Mouse (Mus musculus): ENCODE data around the gene Lenep. TPM values are rescaled to one million over a fixed set of nuclear protein-coding genes. Genes with fewer than 3 reads are reported as not detected.

Gene Lenep
- total RNA-seq, 2 experiments from 2014 or later, result 0.30 TPM; not detected in 1

GRCm38 (mm10) chr3:89379388-89380131 is 23.0 kb downstream of the Lenep start:
- peak in 1 of 2 experiments; percentile 33 for DNase-seq (ENCODE audit: low spot score in 2 of 2)

GRCm38 (mm10) chr3:89378394-89379067 is 24.1 kb downstream of the Lenep start:
- DNase-seq (ENCODE audit: low spot score in 2 of 2), result peak; percentile 74 to 82

DNA sequence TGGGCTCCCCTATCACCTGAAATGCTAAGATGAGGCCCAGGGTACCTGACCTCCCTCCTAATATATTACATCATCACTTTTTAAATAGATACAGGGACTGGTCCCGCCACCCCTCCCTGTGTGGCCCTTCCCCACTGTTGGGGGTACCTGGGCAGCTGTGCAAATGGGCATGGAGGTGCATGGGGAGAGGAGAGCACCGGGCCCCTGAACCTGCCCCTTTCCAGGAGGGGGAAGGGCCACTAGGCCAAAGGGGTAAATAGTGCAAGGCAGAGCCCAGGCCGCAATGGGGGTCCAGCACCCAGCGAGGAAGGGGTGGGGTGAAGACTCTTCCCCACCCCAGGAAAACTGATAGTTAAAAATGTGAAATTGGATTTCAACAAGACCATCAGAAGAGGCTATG is 24.8 kb downstream of the Lenep start:
- no peak for DNase-seq (ENCODE audit: low spot score in 2 of 2)

GRCm38 (mm10) chr3:89373581-89374231 is 28.9 kb downstream of the Lenep start:
- DNase-seq (ENCODE audit: low spot score in 2 of 2), result no peak

DNA sequence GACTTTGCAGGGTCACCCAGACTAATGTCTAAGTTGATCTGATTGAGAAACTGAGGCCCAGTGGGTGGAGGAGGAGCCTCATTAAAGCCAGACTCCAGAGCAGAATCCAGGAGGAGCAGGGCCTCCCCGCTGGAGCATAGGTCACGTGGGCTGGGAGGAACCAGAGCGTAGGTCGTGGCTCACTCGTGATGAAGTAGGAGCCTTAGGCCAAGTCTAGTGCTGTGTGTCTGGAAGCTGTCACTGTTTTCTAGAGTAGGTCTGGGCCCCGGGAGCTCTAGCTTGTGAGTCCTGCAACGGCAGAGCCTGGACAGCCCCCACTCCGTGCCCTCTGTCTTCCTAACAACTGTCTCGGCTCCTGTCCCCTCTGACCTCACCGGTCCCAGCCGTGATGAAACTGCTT is 35.3 kb downstream of the Lenep start:
- no peak for DNase-seq (ENCODE audit: low spot score in 2 of 2)

- DNase-seq (ENCODE audit: low spot score in 2 of 2), result no peak
These were observed 36.8 kb downstream of the Lenep start for GRCm38 (mm10) chr3:89365486-89366414.

GRCm38 (mm10) chr3:89365153-89365485 is 37.5 kb downstream of the Lenep start, which contains the start of gene Dcst1:
Gene Dcst1, minus strand, starts transcription at chr3:89365253.
- no peak for DNase-seq (ENCODE audit: low spot score in 2 of 2)

GRCm38 (mm10) chr3:89364631-89365030 is 38.0 kb downstream of the Lenep start:
- no peak for DNase-seq (ENCODE audit: low spot score in 2 of 2)

- DNase-seq (ENCODE audit: low spot score in 2 of 2), result no peak
These were observed 40.9 kb downstream of the Lenep start, which contains the start of gene Dcst2 for GRCm38 (mm10) chr3:89361675-89362074. Gene Dcst2, plus strand, starts transcription at chr3:89361975.

- no peak for DNase-seq (ENCODE audit: low spot score in 2 of 2)
These were observed 42.4 kb downstream of the Lenep start for GRCm38 (mm10) chr3:89360237-89360636.

GRCm38 (mm10) chr3:89359630-89360029 is 43.0 kb downstream of the Lenep start:
- DNase-seq (ENCODE audit: low spot score in 2 of 2), result no peak

DNA sequence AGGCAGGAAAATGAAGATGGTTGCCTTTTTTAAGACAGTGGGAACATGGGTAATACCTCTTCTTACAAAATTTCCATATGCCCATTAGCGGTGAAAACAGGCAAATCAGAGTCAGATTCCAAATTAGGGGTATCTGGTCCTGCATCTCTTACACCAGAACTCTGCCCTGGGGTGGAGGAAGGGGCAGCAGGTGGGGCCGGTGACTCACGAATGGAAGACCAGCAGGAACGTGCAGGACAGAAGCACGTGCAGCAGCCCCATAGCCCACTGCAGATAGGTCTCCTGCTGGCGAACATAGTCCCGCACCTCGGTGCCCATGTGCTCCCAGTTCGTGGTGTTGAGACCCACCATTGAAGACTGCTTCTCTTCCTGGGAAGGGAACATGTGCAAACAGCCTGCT is 46.6 kb downstream of the Lenep start:
- DNase-seq (ENCODE audit: low spot score in 2 of 2), result no peak

DNA sequence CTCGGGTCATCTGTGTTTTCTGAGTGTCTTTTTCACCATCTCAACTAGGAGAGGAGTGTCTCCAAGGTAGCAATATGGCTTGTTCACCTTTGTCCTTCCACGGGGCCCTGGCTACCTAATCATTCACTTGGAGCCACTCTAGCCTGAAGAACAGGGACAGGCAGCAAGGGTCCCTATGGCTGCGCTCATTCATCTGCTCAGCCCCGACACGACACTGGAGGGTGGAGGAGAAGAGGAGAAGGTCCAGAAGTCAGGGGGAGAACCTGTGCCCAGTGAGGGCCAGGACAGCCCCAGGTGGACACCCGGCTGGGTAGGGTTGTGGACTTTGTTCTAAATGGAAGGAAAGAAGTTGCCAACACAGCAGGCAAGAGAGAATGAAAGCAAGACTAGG is 47.1 kb downstream of the Lenep start:
- no peak for DNase-seq (ENCODE audit: low spot score in 2 of 2)

DNA sequence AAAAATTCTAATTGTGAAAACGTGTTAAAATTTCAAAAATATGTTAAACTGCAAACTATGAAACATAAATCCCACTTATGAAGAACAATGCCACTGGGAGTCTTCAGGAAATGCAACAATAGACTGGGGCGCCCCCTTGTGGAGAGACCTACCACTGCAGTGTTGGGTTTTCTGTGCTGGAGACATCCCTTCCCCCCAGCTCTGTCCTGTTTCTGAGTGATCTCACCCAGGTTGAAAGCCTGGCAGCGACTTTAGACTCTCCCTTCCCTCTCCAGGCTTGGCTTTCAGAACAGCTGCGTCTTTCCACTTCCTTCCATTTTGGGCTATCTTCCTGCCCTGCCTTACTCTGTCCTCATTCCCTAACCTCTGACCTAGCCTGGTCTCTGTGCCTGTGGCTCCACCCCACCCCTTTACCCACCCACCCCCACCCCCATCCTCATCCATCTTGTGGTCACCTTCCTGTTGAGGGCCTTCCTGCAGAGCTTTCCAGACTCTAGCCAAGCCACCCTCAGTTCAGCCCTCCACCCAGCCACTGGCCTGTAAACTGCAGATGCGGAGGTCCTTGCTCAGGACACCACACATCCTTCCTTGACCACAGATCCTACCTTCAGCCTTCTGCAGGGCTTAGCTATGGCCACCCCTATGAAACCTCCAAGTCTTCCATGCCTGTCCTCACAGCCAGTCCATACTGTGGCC is 47.6 kb downstream of the Lenep start:
- peak; percentile 90 to 94 for DNase-seq (ENCODE audit: low spot score in 2 of 2)

GRCm38 (mm10) chr3:89351271-89351670 is 51.3 kb downstream of the Lenep start:
- DNase-seq (ENCODE audit: low spot score in 2 of 2), result no peak

Other genes starting within 250 kb of the Lenep start
- 1 to 10 TPM; 2.6 to 7.7 TPM for gene Hcn3, start 242.6 kb downstream of the Lenep start, total RNA-seq (2021)
- gene Clk2, start 238.0 kb downstream of the Lenep start, total RNA-seq (2021), result 10 to 100 TPM; 45.3 to 64.8 TPM
- gene Scamp3, start 225.3 kb downstream of the Lenep start, total RNA-seq (2021), result 10 to 100 TPM; 72.1 to 87.0 TPM
- gene Fam189b, start 219.7 kb downstream of the Lenep start, total RNA-seq (2021), result 10 to 100 TPM; 15.4 to 16.2 TPM
- gene Gba, start 199.9 kb downstream of the Lenep start, total RNA-seq (2021), result 10 to 100 TPM; 57.1 to 61.9 TPM
- 10 to 100 TPM in 1 of 2 experiments, 1 to 10 TPM in 1; 7.9 to 14.5 TPM for gene Thbs3, start 187.6 kb downstream of the Lenep start, total RNA-seq (2021)
- 100 to 1,000 TPM; 141 to 148 TPM for gene Mtx1, start 175.7 kb downstream of the Lenep start, total RNA-seq (2021)
- gene Muc1, start 173.7 kb downstream of the Lenep start, total RNA-seq (2021), result under 1 TPM; 0.23 to 0.35 TPM
- gene Krtcap2, start 156.8 kb downstream of the Lenep start, total RNA-seq (2021), result 100 to 1,000 TPM; 108 to 123 TPM
- gene Trim46, start 156.5 kb downstream of the Lenep start, total RNA-seq (2021), result 1 to 10 TPM; 1.7 to 2.9 TPM
- gene Dpm3, start 143.4 kb downstream of the Lenep start, total RNA-seq (2021), result 100 to 1,000 TPM; 119 to 122 TPM
- 10 to 100 TPM; 40.9 to 52.4 TPM for gene Slc50a1, start 132.2 kb downstream of the Lenep start, total RNA-seq (2021)
- 10 to 100 TPM; 12.2 to 12.6 TPM for gene Efna1, start 121.7 kb downstream of the Lenep start, total RNA-seq (2021)
- gene Efna3, start 79.8 kb downstream of the Lenep start, total RNA-seq (2021), result under 1 TPM in 1 of 2 experiments, not detected in 1; 0.42 TPM
- 1 to 10 TPM in 1 of 2 experiments, under 1 TPM in 1; 0.43 to 1.1 TPM for gene Efna4, start 64.8 kb downstream of the Lenep start, total RNA-seq (2021)
- gene Adam15, start 52.8 kb downstream of the Lenep start, total RNA-seq (2021), result 10 to 100 TPM; 56.3 to 87.6 TPM
- gene Dcst2, start 40.8 kb downstream of the Lenep start, total RNA-seq (2021), result under 1 TPM; 0.80 to 0.93 TPM
- gene Dcst1, start 37.5 kb downstream of the Lenep start, total RNA-seq (2021), result 1 to 10 TPM in 1 of 2 experiments, under 1 TPM in 1; 0.46 to 1.4 TPM
- gene Zbtb7b, start 8.0 kb downstream of the Lenep start, total RNA-seq (2021), result 100 to 1,000 TPM in 1 of 2 experiments, 10 to 100 TPM in 1; 89.7 to 101 TPM
- 10 to 100 TPM; 28.6 to 37.6 TPM for gene Flad1, start 9.1 kb upstream of the Lenep start, total RNA-seq (2021)
- 10 to 100 TPM; 14.3 to 19.6 TPM for gene Cks1b, start 15.6 kb upstream of the Lenep start, total RNA-seq (2021)
- gene Shc1, start 15.7 kb upstream of the Lenep start, total RNA-seq (2021), result 10 to 100 TPM; 75.5 to 87.1 TPM
- 10 to 100 TPM; 40.7 to 40.9 TPM for gene Pygo2, start 27.4 kb upstream of the Lenep start, total RNA-seq (2021)
- gene Pbxip1, start 33.9 kb upstream of the Lenep start, total RNA-seq (2021), result 10 to 100 TPM; 53.2 to 57.8 TPM
- 10 to 100 TPM; 31.4 to 77.1 TPM for gene Pmvk, start 51.7 kb upstream of the Lenep start, total RNA-seq (2021)
- gene Kcnn3, start 117.4 kb upstream of the Lenep start, total RNA-seq (2021), result 1 to 10 TPM; 2.7 to 3.8 TPM

All from adrenal gland, adult 18-20 months (tissue).